Mouse (Mus musculus) heart, embryonic 16.5 days (tissue): ENCODE measurements around the gene Slc38a5. TPM values are rescaled to one million over a fixed set of nuclear protein-coding genes. Genes with fewer than 3 reads are reported as not detected.
A peak's percentile ranks its signal among the peaks of the same experiment; 100 is the strongest.

Experiments used
- ATAC-seq: fragments of 200-750 bp; cut with Nextera tagmentation; replicated peaks from 2 replicates; pipeline ENCODE4 v1.8.0; 2017; ENCODE audit warnings: moderate number of reproducible peaks; ENCODE audit not compliant: insufficient read depth, low FRiP score; ENCODE audit errors: extremely low read depth
- H3K27ac ChIP-seq: fragments of 300-500 bp; sonication (generic); 2 replicates; pipeline ENCODE4 v1.5.1; 2014; ENCODE audit warnings: mild to moderate bottlenecking, low read length, control low read depth, moderate library complexity
- H3K27me3 ChIP-seq: fragments of 300-500 bp; sonication (generic); 2 replicates; pipeline ENCODE4 v1.6.1; 2014; ENCODE audit warnings: low read length, mixed read lengths; ENCODE audit not compliant: control insufficient read depth, insufficient read depth
- H3K36me3 ChIP-seq: fragments of 300-500 bp; sonication (generic); 2 replicates; pipeline ENCODE4 v1.6.1; 2014; ENCODE audit not compliant: control insufficient read depth, insufficient read depth
- H3K4me1 ChIP-seq: fragments of 300-500 bp; sonication (generic); 2 replicates; pipeline ENCODE4 v1.6.1; 2014; ENCODE audit warnings: low read length, mixed read lengths; ENCODE audit not compliant: control insufficient read depth, insufficient read depth
- H3K4me2 ChIP-seq: fragments of 300-500 bp; sonication (generic); 2 replicates; pipeline ENCODE4 v1.6.1; 2014; ENCODE audit warnings: low read depth, mild to moderate bottlenecking, control low read depth, low read length
- H3K4me3 ChIP-seq: fragments of 300-500 bp; sonication (generic); 2 replicates; pipeline ENCODE4 v1.5.1; 2014; ENCODE audit warnings: mild to moderate bottlenecking, control low read depth, low read length
- H3K9ac ChIP-seq: fragments of 300-500 bp; sonication (generic); 2 replicates; pipeline ENCODE4 v1.6.1; 2014; ENCODE audit warnings: low read length, control low read depth
- H3K9me3 ChIP-seq: fragments of 300-500 bp; sonication (generic); replicated peaks from 2 replicates; pipeline ENCODE4 v1.6.1; 2016; ENCODE audit warnings: low read length; ENCODE audit not compliant: control insufficient read depth
- WGBS: fragments of 180-500 bp; shearing (Covaris S2); extraction: QIAGEN DNeasy Blood & Tissue Kit; methylation state at CpG from one replicate; pipeline ENCODE4 v1.1.7; 2014; 5-methylcytosine and 5-hydroxymethylcytosine counted together
- polyA plus RNA-seq: library from polyadenylated mRNA; unstranded; fragments of >200 nt; fragmentation: Nextera tagmentation; extraction: Ambion mirVana; gene quantifications from 2 replicates; pipeline ENCODE4 v1.2.1, GENCODE M21; 2015

The Slc38a5 gene
- polyA plus RNA-seq: 13.9 and 22.6 TPM in 2 replicates

DNA sequence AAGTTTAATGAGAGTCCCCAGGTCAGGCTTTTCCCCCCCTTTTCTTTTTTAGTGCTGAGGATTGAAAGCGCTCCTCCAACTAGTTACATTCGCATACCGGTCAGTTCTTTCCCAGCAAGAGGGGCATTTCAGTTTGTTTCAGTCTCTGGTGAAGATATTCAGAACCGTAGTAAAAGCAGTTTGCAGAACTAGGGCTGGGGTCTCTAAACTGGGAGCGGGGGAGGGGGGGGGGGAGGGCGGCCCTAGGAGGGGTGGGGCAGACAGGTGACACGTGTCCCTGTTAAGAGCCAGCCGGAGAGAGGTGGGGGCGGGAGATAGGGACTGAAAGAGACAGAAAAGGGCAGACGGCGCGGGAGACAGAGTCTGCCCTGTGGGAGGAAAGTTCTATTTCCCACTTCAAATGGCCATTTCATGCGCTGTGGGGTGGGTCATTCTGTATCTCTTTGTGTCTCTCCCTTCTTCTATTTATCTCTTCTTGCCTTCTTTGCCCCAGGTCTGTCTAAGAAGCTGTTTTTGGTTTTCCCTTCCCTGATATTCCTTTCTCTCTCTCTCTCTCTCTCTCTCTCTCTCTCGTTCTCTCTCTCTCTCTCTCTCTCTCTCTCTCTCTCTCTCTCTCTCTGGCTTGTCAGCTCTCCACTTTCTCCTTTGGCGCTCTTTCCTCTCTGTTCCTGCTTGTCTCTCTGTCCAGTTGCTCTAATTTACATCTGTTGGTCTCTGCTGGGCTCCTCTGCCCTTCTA lies at the start of gene Slc38a5:
Slc38a5 (plus strand) TSS at position 51 of the 738 bp plus-strand sequence.
- peak within 1 kb of the TSS; percentile 11; the same call in 1 of the 2 replicates for H3K9ac ChIP-seq
- peak within 1 kb of the TSS; percentile 38 for H3K4me3 ChIP-seq
- no peaks in the 10 kb centered on the region for H3K9me3 ChIP-seq
- peak within 1 kb of the TSS; percentile 62 for H3K4me2 ChIP-seq
- H3K4me1 ChIP-seq: no peaks in the 10 kb centered on the region
- H3K27me3 ChIP-seq: 0 out of 2 replicates have a peak, but pooled peaks cover 2% of the 10 kb centered on the region
- no peaks in the 10 kb centered on the region for H3K36me3 ChIP-seq
- H3K27ac ChIP-seq: no peak within 1 kb of the TSS
- ATAC-seq: no peak
- 22% methylated on average over 14 of the region's 15 CpGs for WGBS

DNA sequence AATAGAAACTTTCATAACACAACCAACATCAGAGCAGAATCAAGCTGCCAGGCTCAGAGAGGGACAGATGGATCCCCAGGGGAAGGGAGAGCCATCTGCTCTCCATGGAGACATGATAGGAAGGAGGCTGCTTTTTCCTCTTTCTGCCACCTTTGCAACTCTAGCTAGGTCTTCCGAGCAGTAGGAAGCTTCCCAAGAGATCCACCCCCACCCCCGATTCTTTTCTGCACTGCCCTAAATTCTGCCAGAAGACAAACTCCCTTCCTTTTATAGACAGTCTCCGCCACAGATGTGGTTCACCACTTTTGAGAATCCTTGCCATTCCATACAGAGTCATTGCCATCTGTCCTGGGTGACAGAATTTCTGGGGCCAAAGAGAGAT lies 48.6 kb upstream of the Slc38a5 start:
- 58% methylated on average over 3 of the region's 3 CpGs for WGBS
- H3K27me3 ChIP-seq: no peaks in the 10 kb centered on the region
- no peaks in the 10 kb centered on the region for H3K4me1 ChIP-seq
- no peaks in the 10 kb centered on the region for H3K36me3 ChIP-seq
- no peak overlapping the region for H3K4me3 ChIP-seq
- no peak overlapping the region for H3K27ac ChIP-seq
- H3K9ac ChIP-seq: no peak overlapping the region
- H3K9me3 ChIP-seq: no peaks in the 10 kb centered on the region
- ATAC-seq: no peak
- no peak overlapping the region for H3K4me2 ChIP-seq

DNA sequence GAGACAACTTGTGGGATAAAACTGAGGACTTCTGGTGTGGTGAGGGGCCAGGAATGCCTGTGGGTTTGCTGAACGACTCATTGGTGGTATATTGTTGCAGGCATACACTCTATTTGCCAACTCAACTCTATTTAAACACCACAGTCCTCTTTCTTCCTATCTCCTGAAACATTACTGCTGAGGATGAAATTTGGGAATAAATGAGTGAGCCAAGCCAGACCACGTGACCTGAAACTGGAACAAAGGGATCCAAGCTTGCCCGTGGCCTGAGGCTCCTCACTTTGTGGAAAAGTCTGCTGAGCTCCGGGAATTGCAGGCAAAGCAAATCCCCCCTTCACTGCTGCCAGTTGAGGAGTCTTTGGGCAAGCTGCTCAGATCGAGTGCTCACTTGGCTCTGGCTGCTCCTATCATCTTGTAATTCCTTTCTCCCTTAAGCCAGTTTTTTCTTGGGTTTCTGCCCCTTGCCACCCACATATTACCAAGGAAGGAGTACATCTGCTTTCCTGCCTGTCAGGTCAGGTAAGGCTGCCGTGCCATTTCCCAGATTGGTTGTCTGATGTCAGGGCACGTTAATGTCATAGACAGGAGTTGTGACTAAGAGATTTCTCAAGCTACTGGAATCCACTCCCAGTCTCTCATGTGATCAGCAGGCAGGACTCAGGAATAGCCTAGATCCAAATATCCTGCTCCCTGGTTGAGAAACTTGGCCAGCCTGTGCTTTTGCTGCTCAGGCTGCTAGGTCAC lies 48.1 kb upstream of the Slc38a5 start:
- no peak overlapping the region for H3K27ac ChIP-seq
- no peaks in the 10 kb centered on the region for H3K27me3 ChIP-seq
- no peak overlapping the region for H3K4me2 ChIP-seq
- no peaks in the 10 kb centered on the region for H3K4me1 ChIP-seq
- no peaks in the 10 kb centered on the region for H3K9me3 ChIP-seq
- H3K36me3 ChIP-seq: no peaks in the 10 kb centered on the region
- H3K4me3 ChIP-seq: no peak overlapping the region
- 56% methylated on average over 7 of the region's 7 CpGs for WGBS
- H3K9ac ChIP-seq: no peak overlapping the region
- no peak for ATAC-seq

DNA sequence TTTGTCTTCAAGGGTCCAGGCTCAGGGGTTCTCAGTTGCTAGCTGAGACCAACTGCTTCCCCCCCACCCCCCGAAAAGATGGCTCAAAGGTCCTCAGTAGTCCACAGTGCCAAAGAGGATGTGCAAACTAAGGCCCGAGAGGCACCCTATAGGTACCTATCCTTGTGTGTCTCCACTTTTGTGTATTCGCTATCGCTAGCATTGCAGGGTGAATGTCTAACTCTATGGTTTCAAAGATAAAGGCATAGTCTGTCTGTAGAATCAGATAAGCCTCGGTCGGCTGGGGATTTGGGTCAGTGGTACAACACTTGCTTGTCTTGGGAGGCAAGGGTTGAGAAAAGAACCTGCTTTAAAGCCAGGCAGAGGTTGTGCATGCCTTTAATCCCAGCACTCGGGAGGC lies 47.5 kb upstream of the Slc38a5 start:
- 73% methylated on average over 7 of the region's 7 CpGs for whole genome bisulfite sequencing
- Histone ChIP-seq H3K4me1 (no peaks in the 10 kb centered on the region), H3K4me3 (no peak overlapping the region), H3K9ac (no peak overlapping the region), H3K9me3 (no peaks in the 10 kb centered on the region), H3K27me3 (no peaks in the 10 kb centered on the region), H3K4me2 (no peak overlapping the region), H3K27ac (no peak overlapping the region), H3K36me3 (no peaks in the 10 kb centered on the region)
- ATAC-seq: no peak

DNA sequence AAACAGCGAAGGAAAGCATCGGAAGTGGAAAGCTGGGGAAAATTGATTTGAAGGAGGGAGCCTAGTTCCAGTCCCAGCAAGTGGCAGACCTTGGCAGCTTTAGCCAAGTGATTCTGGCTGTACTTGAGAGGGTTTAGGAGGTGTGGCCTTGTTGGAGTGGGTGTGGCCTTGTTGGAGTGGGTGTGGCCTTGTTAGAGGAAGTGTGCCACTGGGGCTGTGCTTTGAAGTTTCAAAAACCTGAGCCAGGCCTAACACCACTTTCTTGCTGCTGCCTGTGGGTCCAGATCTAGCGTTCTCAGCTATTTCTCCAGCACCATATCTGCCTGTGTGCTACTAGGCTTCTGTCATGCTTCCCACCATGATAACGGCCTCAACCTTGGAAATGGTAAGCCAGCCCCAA lies 40.7 kb upstream of the Slc38a5 start:
- 66% methylated on average over 4 of the region's 4 CpGs for WGBS
- H3K27me3 ChIP-seq: no peaks in the 10 kb centered on the region
- H3K4me1 ChIP-seq: no peaks in the 10 kb centered on the region
- no peaks in the 10 kb centered on the region for H3K36me3 ChIP-seq
- no peak overlapping the region for H3K9ac ChIP-seq
- H3K4me3 ChIP-seq: no peak overlapping the region
- H3K9me3 ChIP-seq: no peaks in the 10 kb centered on the region
- ATAC-seq: no peak
- no peak overlapping the region for H3K27ac ChIP-seq
- H3K4me2 ChIP-seq: no peak overlapping the region

DNA sequence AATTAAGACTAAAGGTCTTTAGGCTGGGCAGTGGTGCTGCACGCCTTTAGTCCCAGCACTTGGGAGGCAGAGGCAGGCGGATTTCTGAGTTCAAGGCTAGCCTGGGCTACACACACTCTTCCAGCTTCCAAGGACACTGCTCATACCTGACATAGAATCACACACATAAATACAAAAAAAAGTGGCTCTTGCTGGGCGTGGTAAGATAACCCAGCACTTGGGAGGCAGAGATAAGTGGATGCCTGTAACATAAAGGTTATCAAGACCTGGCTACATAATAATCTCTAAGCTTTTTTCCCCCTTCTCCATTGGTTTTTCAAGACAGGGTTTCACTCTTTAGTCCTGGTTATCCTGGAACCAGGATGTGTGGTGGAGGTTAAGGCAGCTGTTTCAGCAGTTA lies 37.3 kb upstream of the Slc38a5 start:
- no peak overlapping the region for H3K9ac ChIP-seq
- H3K9me3 ChIP-seq: no peaks in the 10 kb centered on the region
- H3K4me2 ChIP-seq: no peak overlapping the region
- H3K27ac ChIP-seq: no peak overlapping the region
- H3K27me3 ChIP-seq: no peaks in the 10 kb centered on the region
- H3K4me3 ChIP-seq: no peak overlapping the region
- H3K36me3 ChIP-seq: no peaks in the 10 kb centered on the region
- H3K4me1 ChIP-seq: no peaks in the 10 kb centered on the region
- WGBS: 72% methylated on average over 3 of the region's 3 CpGs
- no peak for ATAC-seq

DNA sequence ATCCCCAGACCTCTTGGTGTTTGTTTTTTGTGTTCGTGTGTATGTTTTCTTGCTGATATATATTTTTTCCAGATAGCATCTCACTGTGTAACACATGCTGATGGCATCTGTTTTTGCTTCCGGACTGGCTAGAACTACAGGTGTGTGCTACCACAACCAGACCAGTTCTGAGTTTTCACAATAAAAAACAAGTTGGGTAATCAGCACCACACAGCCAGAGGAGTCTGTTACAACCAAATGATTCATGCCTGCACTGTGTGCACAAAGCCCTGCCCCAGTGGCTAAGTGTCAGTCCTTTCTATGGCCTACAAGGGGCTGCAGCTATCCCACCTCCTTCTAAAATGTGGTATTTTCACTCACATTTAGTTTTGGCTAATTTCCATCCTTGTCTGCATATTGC lies 34.2 kb upstream of the Slc38a5 start:
- Histone ChIP-seq H3K27ac (no peak overlapping the region), H3K27me3 (no peaks in the 10 kb centered on the region), H3K4me1 (no peaks in the 10 kb centered on the region), H3K9me3 (no peaks in the 10 kb centered on the region), H3K9ac (no peak overlapping the region), H3K4me3 (no peak overlapping the region), H3K4me2 (no peak overlapping the region), H3K36me3 (no peaks in the 10 kb centered on the region)
- 85% methylated on average over 2 of the region's 2 CpGs for WGBS
- ATAC-seq: no peak

DNA sequence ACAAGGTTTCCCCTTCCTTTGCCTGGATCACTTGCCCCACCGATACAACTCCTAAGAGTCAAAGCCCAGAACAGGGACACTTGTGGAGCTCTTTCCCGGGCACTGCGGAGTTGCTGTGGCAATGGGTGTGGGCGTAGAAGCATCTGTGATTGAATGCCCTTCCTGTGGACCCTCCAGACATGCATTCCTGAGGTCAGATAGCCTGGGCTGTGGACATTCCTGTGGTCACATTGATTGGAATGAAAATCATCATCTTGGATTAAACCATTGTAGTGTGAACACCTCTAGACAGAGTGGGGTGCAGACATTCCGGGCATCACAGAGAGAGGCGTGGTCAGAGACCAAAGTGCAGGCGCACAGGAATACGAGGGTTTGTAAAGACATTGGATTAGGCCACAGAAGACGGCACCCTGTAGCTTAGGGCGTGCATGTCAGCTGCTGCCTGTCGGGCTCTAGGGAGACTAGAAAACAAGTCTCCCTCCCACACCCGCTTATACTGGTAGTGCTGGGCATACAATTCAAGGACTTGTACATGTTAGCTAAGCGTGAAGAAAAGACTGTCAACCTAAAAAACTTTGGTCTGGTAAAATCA lies 32.0 kb upstream of the Slc38a5 start:
- 0 out of 2 replicates have a peak, but pooled peaks cover 2% of the 10 kb centered on the region for H3K36me3 ChIP-seq
- H3K4me1 ChIP-seq: no peaks in the 10 kb centered on the region
- H3K4me3 ChIP-seq: no peak overlapping the region
- no peaks in the 10 kb centered on the region for H3K27me3 ChIP-seq
- no peak overlapping the region for H3K9ac ChIP-seq
- H3K27ac ChIP-seq: no peak overlapping the region
- no peak overlapping the region for H3K4me2 ChIP-seq
- no peak for ATAC-seq
- WGBS: 69% methylated on average over 13 of the region's 13 CpGs
- no peaks in the 10 kb centered on the region for H3K9me3 ChIP-seq

DNA sequence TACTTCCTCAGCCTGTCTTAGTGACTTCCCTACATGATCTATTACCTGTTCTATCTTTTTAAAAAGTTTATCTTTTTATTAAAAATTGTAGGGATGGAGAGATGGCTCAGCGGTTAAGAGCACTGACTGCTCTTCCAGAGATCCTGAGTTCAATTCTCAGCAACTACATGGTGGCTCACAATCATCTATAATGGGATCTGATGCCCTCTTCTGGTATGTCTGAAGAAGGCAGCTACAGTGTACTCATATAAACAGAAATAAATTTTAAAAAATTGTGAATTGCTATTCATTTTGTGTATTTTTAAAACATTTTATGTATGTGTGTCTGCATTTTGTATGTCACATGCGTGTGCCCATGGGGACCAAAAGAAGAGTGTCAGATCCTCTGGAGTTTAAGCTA lies 23.3 kb upstream of the Slc38a5 start:
- H3K27ac ChIP-seq: no peak overlapping the region
- no peaks in the 10 kb centered on the region for H3K27me3 ChIP-seq
- no peaks in the 10 kb centered on the region for H3K9me3 ChIP-seq
- peaks cover 4% of the 10 kb centered on the region for H3K4me1 ChIP-seq
- no peak overlapping the region for H3K4me3 ChIP-seq
- ATAC-seq: no peak
- H3K36me3 ChIP-seq: 0 out of 2 replicates have a peak, but pooled peaks cover 3% of the 10 kb centered on the region
- H3K9ac ChIP-seq: no peak overlapping the region
- no peak overlapping the region for H3K4me2 ChIP-seq
- WGBS: 80% methylated on average over 2 of the region's 2 CpGs
